Comparison of ENCODE assay signal across 8 mouse cellular contexts in genomic region chr16:25263520-25264149, GRCm38 (mm10). TPM values are rescaled to one million over a fixed set of nuclear protein-coding genes. Genes with fewer than 3 reads are reported as not detected.
DNase-seq lines count a peak whose midpoint lies in the region; ATAC-seq lines count a peak whose summit lies in the region.
"Had no signal": no experiment of that assay in that cellular context is flagged by ENCODE, and none has a peak within 500 bp of the region (broad histone marks: within the 10 kb centered on the region; RNA-seq: fewer than 3 reads in every experiment).

No protein-coding gene starts in this region.

- no peak overlapping the region for H3K27ac ChIP-seq in midbrain, embryonic 15.5 days

- no peaks in the 10 kb centered on the region for H3K4me1 ChIP-seq in midbrain, embryonic 15.5 days

- no peaks in the 10 kb centered on the region; the same call in 1 of the 2 replicates for H3K27me3 ChIP-seq in midbrain, embryonic 15.5 days (replicated peaks)

- no peaks in the 10 kb centered on the region for H3K36me3 ChIP-seq in midbrain, embryonic 15.5 days (replicated peaks)

- H3K9me3 ChIP-seq in midbrain, embryonic 15.5 days, result no peaks in the 10 kb centered on the region

- ATAC-seq in midbrain, embryonic 15.5 days (replicated peaks), result peak; percentile 81

- no peak overlapping the region for H3K4me3 ChIP-seq in midbrain, embryonic 15.5 days

- intact Hi-C loops in left cerebral cortex, postnatal 10 days (cut with DNase I), result loop anchor here (2.0 kb wide), 1 partner anchor 1277 kb away; no protein-coding TSS in a partner anchor

- DNase-seq in adipocyte (ENCODE audit: low spot score), result peak; percentile 88
- DNase-seq in cerebellum, postnatal 14 days, result peak; percentile 92 to 93
- DNase-seq in frontal cortex, postnatal 36 days (ENCODE audit: low spot score in 2 of 2), result peak; percentile 89 to 90
- peak; percentile 73 for DNase-seq in hindlimb bud, embryonic 11.5 days (ENCODE audit: extremely low spot score, low read depth, low spot score)
- DNase-seq in left cerebral cortex, postnatal 10 days (ENCODE audit: extremely low spot score in 1 of 2, low spot score in 2 of 2), result peak; percentile 75 to 81
- DNase-seq in spleen, adult 18-20 months, result peak; percentile 29 to 77

- WGBS in midbrain, embryonic 15.5 days, result 40% methylated on average over 9 of the region's 9 CpGs

- H3K9ac ChIP-seq in midbrain, embryonic 15.5 days, result no peak overlapping the region

- no peak overlapping the region for H3K4me2 ChIP-seq in midbrain, embryonic 15.5 days

RNA-seq across cellular contexts. Expression of gene Tprg, which starts 23.0 kb away (rescaled TPM):
- total RNA-seq in left cerebral cortex, postnatal 10 days (2021), result not detected
- 0.15 TPM in 1 of 2 replicates, not detected in the other for polyA plus RNA-seq in midbrain, embryonic 15.5 days (2015; fragmentation: Nextera tagmentation; extraction: Ambion mirVana)
- polyA plus RNA-seq: small intestine, adult 2 months had no signal
